Mouse (Mus musculus): ENCODE data around the gene Nudt21.

DNA sequence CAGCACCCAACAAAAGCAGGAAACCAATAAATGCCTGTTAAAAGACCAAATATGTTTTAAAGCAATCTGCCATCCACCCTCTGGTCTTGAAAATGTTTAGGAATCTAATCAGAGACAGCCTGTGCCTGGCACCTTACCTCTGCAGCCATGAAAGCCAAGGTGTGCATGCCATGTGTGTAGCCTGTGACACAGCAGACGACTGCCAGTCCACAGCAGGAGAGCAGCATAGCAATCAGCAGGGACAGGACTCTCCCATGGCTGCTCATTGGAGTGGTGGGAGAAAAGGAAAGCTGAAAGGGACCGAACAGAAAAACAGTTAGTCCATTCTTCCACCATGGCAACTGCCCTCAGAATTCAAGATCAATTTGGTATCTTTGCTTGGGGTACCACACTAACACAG, 37.9 kb downstream of the Nudt21 start:
- TF ChIP-seq CTCF (IDR thresholded peaks at IDR 0.05; ENCODE audit: low read depth), result no peak
- no peak for TF ChIP-seq EP300 (IDR thresholded peaks at IDR 0.05; ENCODE audit: low read depth)

Data from heart, postnatal 0 days (tissue).